Mouse (Mus musculus) embryo, embryonic 11 days (tissue): ENCODE measurements around the gene Hipk3.

Experiments used
- DNase-seq: peaks from one replicate; pipeline ENCODE4 v3.0.0-alpha.2; 2015

The Hipk3 gene

GRCm38 (mm10) chr2:104470536-104470935 lies 23.7 kb downstream of the Hipk3 start:
- DNase-seq, result no peak

GRCm38 (mm10) chr2:104468419-104468818 lies 25.8 kb downstream of the Hipk3 start:
- no peak for DNase-seq

- DNase-seq, result peak; percentile 36
These were observed 27.2 kb downstream of the Hipk3 start for GRCm38 (mm10) chr2:104466908-104467616.

- no peak for DNase-seq
These were observed 28.4 kb downstream of the Hipk3 start for GRCm38 (mm10) chr2:104465639-104466430.

GRCm38 (mm10) chr2:104460021-104460420 lies 34.2 kb downstream of the Hipk3 start:
- DNase-seq, result no peak

- no peak for DNase-seq
These were observed 35.5 kb downstream of the Hipk3 start for GRCm38 (mm10) chr2:104458569-104459332.

- DNase-seq, result no peak
These were observed 37.1 kb downstream of the Hipk3 start for GRCm38 (mm10) chr2:104457106-104457505.

GRCm38 (mm10) chr2:104450685-104451084 lies 43.6 kb downstream of the Hipk3 start:
- no peak for DNase-seq

- DNase-seq, result no peak
These were observed 45.1 kb downstream of the Hipk3 start for GRCm38 (mm10) chr2:104449191-104449590.

- no peak for DNase-seq
These were observed 46.0 kb downstream of the Hipk3 start for GRCm38 (mm10) chr2:104448201-104448600.

- no peak for DNase-seq
These were observed 48.2 kb downstream of the Hipk3 start for GRCm38 (mm10) chr2:104446016-104446415.

- peak; percentile 75 for DNase-seq
These were observed 49.5 kb downstream of the Hipk3 start for GRCm38 (mm10) chr2:104444776-104445175.

- DNase-seq, result no peak
These were observed 51.9 kb downstream of the Hipk3 start for GRCm38 (mm10) chr2:104442341-104442740.

GRCm38 (mm10) chr2:104436226-104436625 lies 58.0 kb downstream of the Hipk3 start:
- no peak for DNase-seq

- no peak for DNase-seq
These were observed 63.2 kb downstream of the Hipk3 start for GRCm38 (mm10) chr2:104431067-104431466.

GRCm38 (mm10) chr2:104430566-104430965 lies 63.7 kb downstream of the Hipk3 start:
- DNase-seq, result no peak

GRCm38 (mm10) chr2:104426112-104426511 lies 68.1 kb downstream of the Hipk3 start:
- no peak for DNase-seq

GRCm38 (mm10) chr2:104422230-104422629 lies 72.0 kb downstream of the Hipk3 start:
- peak; percentile 67 for DNase-seq

GRCm38 (mm10) chr2:104420805-104421204 lies 73.4 kb downstream of the Hipk3 start:
- DNase-seq, result no peak

- no peak for DNase-seq
These were observed 74.2 kb downstream of the Hipk3 start for GRCm38 (mm10) chr2:104419999-104420398.

- no peak for DNase-seq
These were observed 74.8 kb downstream of the Hipk3 start for GRCm38 (mm10) chr2:104419411-104419810.

- no peak for DNase-seq
These were observed 81.2 kb downstream of the Hipk3 start for GRCm38 (mm10) chr2:104413011-104413410.

GRCm38 (mm10) chr2:104412496-104412895 lies 81.8 kb downstream of the Hipk3 start:
- DNase-seq, result no peak
